Mouse (Mus musculus) liver, embryonic 15.5 days (tissue): ENCODE measurements at regions not wholly inside any gene's neighbourhood (a gene's known extent, or its start where the extent isn't known, plus 50 kb on each side); places are given as distances from the start of the nearest gene placed in this dataset.
"Not testable (repeated sequence)": the region's sequence is repeated elsewhere in the genome, so short reads cannot be mapped to it uniquely, and the experiment has no call there.

ENCODE experiments used
- ATAC-seq: fragments of 200-750 bp; cut with Nextera tagmentation; 2 replicates; pipeline ENCODE4 v1.8.0; 2017; ENCODE audit warnings: moderate number of reproducible peaks, mild to moderate bottlenecking, moderate library complexity; ENCODE audit not compliant: insufficient read depth
- H3K27ac ChIP-seq: fragments of 300-500 bp; sonication (generic); replicated peaks from 2 replicates; pipeline ENCODE4 v1.5.1; 2015; ENCODE audit warnings: mild to moderate bottlenecking, inconsistent platforms
- H3K27me3 ChIP-seq: fragments of 300-500 bp; sonication (generic); 2 replicates; pipeline ENCODE4 v1.6.1; 2015; ENCODE audit warnings: mild to moderate bottlenecking, inconsistent platforms
- H3K36me3 ChIP-seq: fragments of 300-500 bp; sonication (generic); replicated peaks from 2 replicates; pipeline ENCODE4 v1.6.1; 2015; ENCODE audit warnings: moderate library complexity, mild to moderate bottlenecking, inconsistent platforms
- H3K4me1 ChIP-seq: fragments of 300-500 bp; sonication (generic); replicated peaks from 2 replicates; pipeline ENCODE4 v1.6.1; 2015; ENCODE audit warnings: inconsistent platforms
- H3K4me2 ChIP-seq: fragments of 300-500 bp; sonication (generic); 2 replicates; pipeline ENCODE4 v1.6.1; 2015; ENCODE audit warnings: moderate library complexity, mild to moderate bottlenecking, inconsistent platforms
- H3K4me3 ChIP-seq: fragments of 300-500 bp; sonication (generic); replicated peaks from 2 replicates; pipeline ENCODE4 v1.5.1; 2015; ENCODE audit warnings: mild to moderate bottlenecking, inconsistent platforms
- H3K9ac ChIP-seq: fragments of 300-500 bp; sonication (generic); 2 replicates; pipeline ENCODE4 v1.6.1; 2015; ENCODE audit warnings: moderate library complexity, mild to moderate bottlenecking, inconsistent platforms
- H3K9me3 ChIP-seq: fragments of 300-500 bp; sonication (generic); replicated peaks from 2 replicates; pipeline ENCODE4 v1.6.1; 2016; ENCODE audit warnings: inconsistent platforms
- WGBS: fragments of 180-500 bp; shearing (Covaris S2); methylation state at CpG from one replicate; pipeline ENCODE4 v1.1.7; 2015; ENCODE audit warnings: mixed read lengths; ENCODE audit not compliant: insufficient replicate concordance; 5-methylcytosine and 5-hydroxymethylcytosine counted together

- H3K4me2 ChIP-seq = no peak overlapping the region
- H3K36me3 ChIP-seq = no peaks in the 10 kb centered on the region
- no peaks in the 10 kb centered on the region for H3K9me3 ChIP-seq
- no peak overlapping the region for H3K4me3 ChIP-seq
- no peaks in the 10 kb centered on the region for H3K4me1 ChIP-seq
- H3K27me3 ChIP-seq = no peaks in the 10 kb centered on the region
- no peak overlapping the region for H3K27ac ChIP-seq
- no peak for ATAC-seq
- H3K9ac ChIP-seq = no peak overlapping the region
- 54% methylated on average over 7 of the region's 7 CpGs for WGBS
These were observed 72.5 kb downstream of the Cpn2 start for GRCm38 (mm10) chr16:30194836-30195235.

- not testable (repeated sequence) for H3K4me3 ChIP-seq, H3K4me2 ChIP-seq, H3K27ac ChIP-seq, H3K9me3 ChIP-seq, ATAC-seq, H3K9ac ChIP-seq, H3K36me3 ChIP-seq, H3K27me3 ChIP-seq, H3K4me1 ChIP-seq
- WGBS = 61% methylated on average over 2 of the region's 2 CpGs
These were observed 71.4 kb downstream of the Cpn2 start for GRCm38 (mm10) chr16:30195859-30196258.

GRCm38 (mm10) chr16:30197351-30197750 is 69.9 kb downstream of the Cpn2 start:
- H3K9ac ChIP-seq = no peak overlapping the region
- H3K9me3 ChIP-seq = no peaks in the 10 kb centered on the region
- H3K4me2 ChIP-seq = no peak overlapping the region
- no peak for ATAC-seq
- H3K4me1 ChIP-seq = no peaks in the 10 kb centered on the region
- no peak overlapping the region for H3K27ac ChIP-seq
- H3K36me3 ChIP-seq = no peaks in the 10 kb centered on the region
- H3K27me3 ChIP-seq = no peaks in the 10 kb centered on the region
- WGBS = 47% methylated on average over 3 of the region's 3 CpGs
- no peak overlapping the region for H3K4me3 ChIP-seq

GRCm38 (mm10) chr16:30199836-30200235 is 67.5 kb downstream of the Cpn2 start:
- WGBS = 39% methylated on average over 4 of the region's 4 CpGs
- Histone ChIP-seq H3K9me3 (no peaks in the 10 kb centered on the region), H3K27ac (no peak overlapping the region), H3K4me3 (no peak overlapping the region), H3K4me1 (no peaks in the 10 kb centered on the region), H3K36me3 (no peaks in the 10 kb centered on the region), H3K9ac (no peak overlapping the region), H3K4me2 (no peak overlapping the region), H3K27me3 (no peaks in the 10 kb centered on the region)
- no peak for ATAC-seq

GRCm38 (mm10) chr16:30204144-30204543 is 63.2 kb downstream of the Cpn2 start:
- WGBS = 52% methylated on average over 4 of the region's 4 CpGs

GRCm38 (mm10) chr16:30205314-30205815 is 61.9 kb downstream of the Cpn2 start:
- no peak overlapping the region for H3K27ac ChIP-seq
- no peak for ATAC-seq
- no peak overlapping the region for H3K4me3 ChIP-seq
- H3K4me1 ChIP-seq = no peaks in the 10 kb centered on the region
- 0 out of 2 replicates have a peak, but pooled peaks cover 3% of the 10 kb centered on the region for H3K27me3 ChIP-seq
- no peaks in the 10 kb centered on the region for H3K9me3 ChIP-seq
- H3K36me3 ChIP-seq = no peaks in the 10 kb centered on the region
- H3K9ac ChIP-seq = no peak overlapping the region
- WGBS = 37% methylated on average over 8 of the region's 8 CpGs
- H3K4me2 ChIP-seq = no peak overlapping the region

More at GRCm38 (mm10) chr16:30204144-30204543, 63.2 kb downstream of the Cpn2 start:
- 0 out of 2 replicates have a peak, but pooled peaks cover 3% of the 10 kb centered on the region for H3K27me3 ChIP-seq
- H3K27ac ChIP-seq = no peak overlapping the region
- H3K4me1 ChIP-seq = no peaks in the 10 kb centered on the region
- no peak for ATAC-seq
- H3K9ac ChIP-seq = no peak overlapping the region
- no peaks in the 10 kb centered on the region for H3K9me3 ChIP-seq
- H3K4me3 ChIP-seq = no peak overlapping the region
- no peaks in the 10 kb centered on the region for H3K36me3 ChIP-seq
- H3K4me2 ChIP-seq = no peak overlapping the region

- Histone ChIP-seq H3K36me3 (no peaks in the 10 kb centered on the region), H3K9me3 (no peaks in the 10 kb centered on the region), H3K4me1 (no peaks in the 10 kb centered on the region), H3K27ac (no peak overlapping the region), H3K9ac (no peak overlapping the region), H3K27me3 (0 out of 2 replicates have a peak, but pooled peaks cover 3% of the 10 kb centered on the region), H3K4me3 (no peak overlapping the region), H3K4me2 (no peak overlapping the region)
- WGBS = 43% methylated on average over 15 of the region's 15 CpGs
- ATAC-seq = no peak
These were observed 61.4 kb downstream of the Cpn2 start for GRCm38 (mm10) chr16:30205816-30206356.
